Mouse (Mus musculus) neural tube, embryonic 11.5 days (tissue): ENCODE results near the gene Ccdc89. TPM values are rescaled to one million over a fixed set of nuclear protein-coding genes. Genes with fewer than 3 reads are reported as not detected.

Source experiments
- ATAC-seq: fragments of 200-750 bp; cut with Nextera tagmentation; 2 replicates; pipeline ENCODE4 v1.8.0; 2017; ENCODE audit warnings: moderate number of reproducible peaks, mild to moderate bottlenecking, moderate TSS enrichment, moderate library complexity; ENCODE audit not compliant: insufficient read depth, low FRiP score, low TSS enrichment
- DNase-seq: peaks from one replicate; pipeline ENCODE4 v3.0.0-alpha.2; 2015; ENCODE audit warnings: low spot score
- H3K27ac ChIP-seq: fragments of 300-500 bp; sonication (generic); 2 replicates; pipeline ENCODE4 v1.5.1; 2014; ENCODE audit warnings: low read depth, mild to moderate bottlenecking, low read length
- H3K27me3 ChIP-seq: fragments of 300-500 bp; sonication (generic); 2 replicates; pipeline ENCODE4 v1.6.1; 2014; ENCODE audit warnings: mild to moderate bottlenecking, low read length, mixed read lengths; ENCODE audit not compliant: control insufficient read depth, insufficient read depth
- H3K36me3 ChIP-seq: fragments of 300-500 bp; sonication (generic); 2 replicates; pipeline ENCODE4 v1.6.1; 2014; ENCODE audit warnings: mild to moderate bottlenecking, low read length, moderate library complexity, mixed read lengths; ENCODE audit not compliant: control insufficient read depth, insufficient read depth
- H3K4me1 ChIP-seq: fragments of 300-500 bp; sonication (generic); 2 replicates; pipeline ENCODE4 v1.6.1; 2014; ENCODE audit warnings: low read length, mixed read lengths; ENCODE audit not compliant: control insufficient read depth, insufficient read depth
- H3K4me2 ChIP-seq: fragments of 300-500 bp; sonication (generic); 2 replicates; pipeline ENCODE4 v1.6.1; 2014; ENCODE audit warnings: low read depth, mild to moderate bottlenecking, moderate library complexity
- H3K4me3 ChIP-seq: fragments of 300-500 bp; sonication (generic); 2 replicates; pipeline ENCODE4 v1.5.1; 2014; ENCODE audit warnings: low read depth, low read length
- H3K9ac ChIP-seq: fragments of 300-500 bp; sonication (generic); 2 replicates; pipeline ENCODE4 v1.6.1; 2014; ENCODE audit warnings: mild to moderate bottlenecking, low read length
- H3K9me3 ChIP-seq: fragments of 300-500 bp; sonication (generic); 2 replicates; pipeline ENCODE4 v1.6.1; 2016; ENCODE audit warnings: low read length; ENCODE audit not compliant: control insufficient read depth
- WGBS: fragments of 180-500 bp; shearing (Covaris S2); extraction: QIAGEN DNeasy Blood & Tissue Kit; methylation state at CpG from one replicate; pipeline ENCODE4 v1.1.7; 2014; 5-methylcytosine and 5-hydroxymethylcytosine counted together
- polyA plus RNA-seq: library from polyadenylated mRNA; unstranded; fragments of >200 nt; fragmentation: Nextera tagmentation; extraction: Ambion mirVana; gene quantifications from 2 replicates; pipeline ENCODE4 v1.2.1, GENCODE M21; 2014

Gene Ccdc89
- polyA plus RNA-seq = 2.4 and 3.0 TPM in 2 replicates

GRCm38 (mm10) chr7:90426020-90427001, at the start of gene Ccdc89:
Gene Ccdc89, plus strand, starts transcription at chr7:90426577.
- no peak within 1 kb of the TSS for H3K27ac ChIP-seq
- no peaks in the 10 kb centered on the region for H3K36me3 ChIP-seq
- 23% methylated on average over 29 of the region's 29 CpGs for WGBS
- peak within 1 kb of the TSS; percentile 26 for H3K4me3 ChIP-seq
- DNase-seq (peak; percentile 81), ATAC-seq (peak; percentile 100)
- no peaks in the 10 kb centered on the region for H3K9me3 ChIP-seq
- no peaks in the 10 kb centered on the region for H3K27me3 ChIP-seq
- H3K4me1 ChIP-seq = no peaks in the 10 kb centered on the region
- H3K9ac ChIP-seq = peak within 1 kb of the TSS; percentile 32
- H3K4me2 ChIP-seq = peak within 1 kb of the TSS; percentile 59

GRCm38 (mm10) chr7:90384411-90384810, 42.0 kb upstream of the Ccdc89 start:
- no peak for DNase-seq
- H3K4me1 ChIP-seq = peaks cover 6% of the 10 kb centered on the region
- H3K27me3 ChIP-seq = no peaks in the 10 kb centered on the region
- H3K4me2 ChIP-seq = no peak overlapping the region
- WGBS = 76% methylated on average over 2 of the region's 2 CpGs
- no peak overlapping the region for H3K27ac ChIP-seq
- no peak overlapping the region for H3K4me3 ChIP-seq
- H3K9me3 ChIP-seq = no peaks in the 10 kb centered on the region
- no peaks in the 10 kb centered on the region for H3K36me3 ChIP-seq
- no peak overlapping the region for H3K9ac ChIP-seq
- ATAC-seq = no peak

- ATAC-seq (no peak), DNase-seq (peak; percentile 15)
- Histone ChIP-seq H3K4me3 (no peak overlapping the region), H3K9me3 (no peaks in the 10 kb centered on the region), H3K27me3 (no peaks in the 10 kb centered on the region), H3K9ac (no peak overlapping the region), H3K4me2 (peak overlapping the region; percentile 16; the same call in 1 of the 2 replicates), H3K27ac (no peak overlapping the region), H3K36me3 (no peaks in the 10 kb centered on the region), H3K4me1 (peaks cover 6% of the 10 kb centered on the region)
- 3% methylated on average over 8 of the region's 8 CpGs for WGBS
Measured at GRCm38 (mm10) chr7:90386885-90387459, 39.4 kb upstream of the Ccdc89 start.

- H3K27me3 ChIP-seq = no peaks in the 10 kb centered on the region
- no peak overlapping the region for H3K9ac ChIP-seq
- ATAC-seq (no peak), DNase-seq (no peak)
- no peak overlapping the region for H3K27ac ChIP-seq
- WGBS = 41% methylated on average over 3 of the region's 3 CpGs
- peaks cover 6% of the 10 kb centered on the region for H3K4me1 ChIP-seq
- H3K36me3 ChIP-seq = no peaks in the 10 kb centered on the region
- no peak overlapping the region for H3K4me3 ChIP-seq
- no peaks in the 10 kb centered on the region for H3K9me3 ChIP-seq
- no peak overlapping the region for H3K4me2 ChIP-seq
Measured at GRCm38 (mm10) chr7:90389765-90390164, 36.6 kb upstream of the Ccdc89 start.

GRCm38 (mm10) chr7:90395073-90395472, 31.3 kb upstream of the Ccdc89 start:
- H3K4me2 ChIP-seq = no peak overlapping the region
- no peak for ATAC-seq
- no peak overlapping the region for H3K4me3 ChIP-seq
- no peaks in the 10 kb centered on the region for H3K36me3 ChIP-seq
- H3K9ac ChIP-seq = no peak overlapping the region
- no peaks in the 10 kb centered on the region; the same call in 1 of the 2 replicates for H3K4me1 ChIP-seq
- 68% methylated on average over 4 of the region's 4 CpGs for whole genome bisulfite sequencing
- DNase-seq = no peak
- no peak overlapping the region for H3K27ac ChIP-seq
- no peaks in the 10 kb centered on the region for H3K9me3 ChIP-seq
- no peaks in the 10 kb centered on the region for H3K27me3 ChIP-seq

- H3K36me3 ChIP-seq = no peaks in the 10 kb centered on the region
- H3K9ac ChIP-seq = no peak overlapping the region
- H3K27me3 ChIP-seq = no peaks in the 10 kb centered on the region
- H3K4me3 ChIP-seq = no peak overlapping the region
- ATAC-seq (no peak), DNase-seq (no peak)
- H3K4me1 ChIP-seq = no peaks in the 10 kb centered on the region; the same call in 1 of the 2 replicates
- no peak overlapping the region for H3K4me2 ChIP-seq
- H3K27ac ChIP-seq = no peak overlapping the region
- no peaks in the 10 kb centered on the region for H3K9me3 ChIP-seq
- WGBS = 66% methylated on average over 5 of the region's 5 CpGs
Measured at GRCm38 (mm10) chr7:90395928-90396327, 30.4 kb upstream of the Ccdc89 start.

- WGBS = 46% methylated on average over 3 of the region's 3 CpGs
- H3K4me3 ChIP-seq = no peak overlapping the region
- H3K36me3 ChIP-seq = no peaks in the 10 kb centered on the region
- H3K9ac ChIP-seq = no peak overlapping the region
- DNase-seq = peak; percentile 57
- ATAC-seq = no peak
- no peak overlapping the region for H3K4me2 ChIP-seq
- no peaks in the 10 kb centered on the region for H3K9me3 ChIP-seq
- no peak overlapping the region for H3K27ac ChIP-seq
- H3K4me1 ChIP-seq = no peaks in the 10 kb centered on the region
- H3K27me3 ChIP-seq = no peaks in the 10 kb centered on the region
Measured at GRCm38 (mm10) chr7:90409934-90410333, 16.4 kb upstream of the Ccdc89 start.

GRCm38 (mm10) chr7:90427006-90427405, 629 bp downstream of the Ccdc89 start:
- no peaks in the 10 kb centered on the region for H3K27me3 ChIP-seq
- peak overlapping the region; percentile 26; the same call in 1 of the 2 replicates for H3K4me3 ChIP-seq
- no peaks in the 10 kb centered on the region for H3K4me1 ChIP-seq
- DNase-seq (no peak), ATAC-seq (no peak)
- H3K4me2 ChIP-seq = peak overlapping the region; percentile 59
- peak overlapping the region; percentile 32; the same call in 1 of the 2 replicates for H3K9ac ChIP-seq
- no peaks in the 10 kb centered on the region for H3K9me3 ChIP-seq
- WGBS = 66% methylated on average over 9 of the region's 9 CpGs
- H3K36me3 ChIP-seq = no peaks in the 10 kb centered on the region
- H3K27ac ChIP-seq = no peak overlapping the region
